8 mouse cellular contexts compared by ENCODE assay signal in genomic region chr19:41847091-41847581, GRCm38 (mm10). TPM values are rescaled to one million over a fixed set of nuclear protein-coding genes. Genes with fewer than 3 reads are reported as not detected.
DNase-seq lines count a peak whose midpoint lies in the region; ATAC-seq and TF ChIP-seq lines count a peak whose summit lies in the region.

No protein-coding gene starts in this region.

- H3K4me2 ChIP-seq in heart, embryonic 15.5 days: peak overlapping the region; percentile 93

- no peaks in the 10 kb centered on the region for H3K27me3 ChIP-seq in heart, embryonic 15.5 days

- peak; percentile 11; the same call in 1 of the 2 replicates for ATAC-seq in heart, embryonic 15.5 days (replicated peaks; ENCODE audit: insufficient number of reproducible peaks, insufficient read depth, low FRiP score, low read depth)

- no peak overlapping the region for H3K27ac ChIP-seq in embryonic fibroblast, embryonic 13.5 days (ENCODE audit: insufficient read depth, low read length)
- H3K27ac ChIP-seq in heart, embryonic 15.5 days: peak overlapping the region; percentile 90
- H3K27ac ChIP-seq in olfactory bulb, adult 2 months (ENCODE audit: insufficient read depth, low read depth, low read length): peak overlapping the region; percentile 59

- H3K9me3 ChIP-seq in heart, embryonic 15.5 days (replicated peaks): no peaks in the 10 kb centered on the region

- DNase-seq in CD4-positive helper T cell, adult 2 months (ENCODE audit: low read depth, low spot score): peak; percentile 57
- peak; percentile 73 for DNase-seq in adrenal gland, postnatal 14 days
- peak; percentile 64 for DNase-seq in kidney, postnatal 10 days
- peak; percentile 62 for DNase-seq in lung, adult 2 months
- peak; percentile 38 to 61 for DNase-seq in thymus, postnatal 36 days

- H3K36me3 ChIP-seq in heart, embryonic 15.5 days: no peaks in the 10 kb centered on the region

- no peak for TF ChIP-seq CTCF in embryonic fibroblast, embryonic 13.5 days (IDR thresholded peaks at IDR 0.05; ENCODE audit: borderline replicate concordance, insufficient read depth, low read length)
- TF ChIP-seq CTCF in lung, adult 2 months (IDR thresholded peaks at IDR 0.05; ENCODE audit: insufficient read depth, low read length): no peak
- TF ChIP-seq CTCF in olfactory bulb, adult 2 months (IDR thresholded peaks at IDR 0.05; ENCODE audit: insufficient read depth, low read depth, low read length): no peak

- peak overlapping the region; percentile 75 for H3K9ac ChIP-seq in heart, embryonic 15.5 days

- no peak for TF ChIP-seq POLR2A in embryonic fibroblast, embryonic 13.5 days (IDR thresholded peaks at IDR 0.05; ENCODE audit: low read depth, low read length)
- TF ChIP-seq POLR2A in lung, adult 2 months (IDR thresholded peaks at IDR 0.05; ENCODE audit: borderline replicate concordance, extremely low read depth, low read depth, low read length): no peak
- TF ChIP-seq POLR2A in olfactory bulb, adult 2 months (IDR thresholded peaks at IDR 0.05; ENCODE audit: insufficient read depth, low read depth, low read length): no peak

- peaks cover 6% of the 10 kb centered on the region for H3K4me1 ChIP-seq in embryonic fibroblast, embryonic 13.5 days (ENCODE audit: control insufficient read depth, insufficient read depth, low read length)
- peaks cover 12% of the 10 kb centered on the region for H3K4me1 ChIP-seq in heart, embryonic 15.5 days (replicated peaks)
- peaks cover 4% of the 10 kb centered on the region; the same call in 1 of the 2 replicates for H3K4me1 ChIP-seq in lung, adult 2 months (ENCODE audit: control insufficient read depth, insufficient read depth, low read length)
- peaks cover 14% of the 10 kb centered on the region for H3K4me1 ChIP-seq in olfactory bulb, adult 2 months (ENCODE audit: control insufficient read depth, insufficient read depth, low read length)

- peak overlapping the region; percentile 74 for H3K4me3 ChIP-seq in embryonic fibroblast, embryonic 13.5 days (ENCODE audit: insufficient read depth, low read length)
- H3K4me3 ChIP-seq in heart, embryonic 15.5 days: peak overlapping the region; percentile 79
- peak overlapping the region; percentile 75 for H3K4me3 ChIP-seq in lung, adult 2 months (replicated peaks; ENCODE audit: extremely low read depth, low read depth, low read length)
- H3K4me3 ChIP-seq in olfactory bulb, adult 2 months (ENCODE audit: insufficient read depth, low read depth, low read length): peak overlapping the region; percentile 94

- under 1% methylated on average over 62 of the region's 64 CpGs for WGBS in heart, embryonic 15.5 days
- WGBS in lung, adult 2 months: under 1% methylated on average over 64 of the region's 64 CpGs
- under 1% methylated on average over 64 of the region's 64 CpGs for WGBS in olfactory bulb, adult 2 months

RNA-seq across cellular contexts. Expression of gene Frat2, which starts 0.8 kb away (rescaled TPM):
- total RNA-seq in adrenal gland, postnatal 14 days (2021): 5.5 and 6.4 TPM in 2 replicates
- polyA plus RNA-seq in embryonic fibroblast, embryonic 13.5 days (2011; ENCODE audit: insufficient read length, low read depth, missing spikeins): 0.56 TPM in 1 of 2 replicates, not detected in the other
- polyA plus RNA-seq in heart, embryonic 15.5 days (2015; fragmentation: Nextera tagmentation; extraction: Ambion mirVana): 2.2 and 3.5 TPM in 2 replicates
- 3.3 and 4.3 TPM in 2 replicates for polyA plus RNA-seq in lung, adult 2 months (2012; rRNA removed)
- not detected in 2 replicates for polyA plus RNA-seq in olfactory bulb, adult 2 months (2012; ENCODE audit: insufficient read depth, insufficient read length, low replicate concordance, missing spikeins)

RNA-seq across cellular contexts. Expression of gene Frat1, which starts 17.4 kb away (rescaled TPM):
- 7.5 and 10.7 TPM in 2 replicates for total RNA-seq in adrenal gland, postnatal 14 days (2021)
- 0.26 TPM in 1 of 2 replicates, not detected in the other for polyA plus RNA-seq in embryonic fibroblast, embryonic 13.5 days (2011; ENCODE audit: insufficient read length, low read depth, missing spikeins)
- polyA plus RNA-seq in heart, embryonic 15.5 days (2015; fragmentation: Nextera tagmentation; extraction: Ambion mirVana): 2.1 and 2.6 TPM in 2 replicates
- polyA plus RNA-seq in lung, adult 2 months (2012; rRNA removed): 3.6 and 4.7 TPM in 2 replicates
- not detected in 2 replicates for polyA plus RNA-seq in olfactory bulb, adult 2 months (2012; ENCODE audit: insufficient read depth, insufficient read length, low replicate concordance, missing spikeins)

RNA-seq across cellular contexts. Expression of gene Arhgap19, which starts 45.3 kb away (rescaled TPM):
- 7.2 and 7.9 TPM in 2 replicates for total RNA-seq in adrenal gland, postnatal 14 days (2021)
- polyA plus RNA-seq in embryonic fibroblast, embryonic 13.5 days (2011; ENCODE audit: insufficient read length, low read depth, missing spikeins): 7.0 and 10.4 TPM in 2 replicates
- 9.3 and 12.8 TPM in 2 replicates for polyA plus RNA-seq in heart, embryonic 15.5 days (2015; fragmentation: Nextera tagmentation; extraction: Ambion mirVana)
- polyA plus RNA-seq in lung, adult 2 months (2012; rRNA removed): 1.3 and 2.2 TPM in 2 replicates
- not detected in 2 replicates for polyA plus RNA-seq in olfactory bulb, adult 2 months (2012; ENCODE audit: insufficient read depth, insufficient read length, low replicate concordance, missing spikeins)

RNA-seq across cellular contexts. Expression of gene Rrp12, which starts 48.8 kb away (rescaled TPM):
- total RNA-seq in adrenal gland, postnatal 14 days (2021): 16.2 and 19.5 TPM in 2 replicates
- polyA plus RNA-seq in embryonic fibroblast, embryonic 13.5 days (2011; ENCODE audit: insufficient read length, low read depth, missing spikeins): 11.3 and 12.8 TPM in 2 replicates
- polyA plus RNA-seq in heart, embryonic 15.5 days (2015; fragmentation: Nextera tagmentation; extraction: Ambion mirVana): 7.4 and 10.1 TPM in 2 replicates
- polyA plus RNA-seq in lung, adult 2 months (2012; rRNA removed): 4.1 and 5.5 TPM in 2 replicates
- polyA plus RNA-seq in olfactory bulb, adult 2 months (2012; ENCODE audit: insufficient read depth, insufficient read length, low replicate concordance, missing spikeins): not detected in 2 replicates
